Mouse (Mus musculus): ENCODE results near the gene Endod1.

The Endod1 gene

GRCm38 (mm10) chr9:14381353-14382055 is at the start of gene Endod1:
Endod1 (minus strand) TSS chr9:14381507.
- DNase-seq: peak; percentile 49

- no peak for DNase-seq
These were observed 27.8 kb upstream of the Endod1 start for GRCm38 (mm10) chr9:14409153-14409552.

- DNase-seq: no peak
These were observed 26.7 kb upstream of the Endod1 start for GRCm38 (mm10) chr9:14408044-14408443.

GRCm38 (mm10) chr9:14406056-14406455 is 24.7 kb upstream of the Endod1 start:
- no peak for DNase-seq

- no peak for DNase-seq
These were observed 20.8 kb upstream of the Endod1 start for GRCm38 (mm10) chr9:14402099-14402498.

DNA sequence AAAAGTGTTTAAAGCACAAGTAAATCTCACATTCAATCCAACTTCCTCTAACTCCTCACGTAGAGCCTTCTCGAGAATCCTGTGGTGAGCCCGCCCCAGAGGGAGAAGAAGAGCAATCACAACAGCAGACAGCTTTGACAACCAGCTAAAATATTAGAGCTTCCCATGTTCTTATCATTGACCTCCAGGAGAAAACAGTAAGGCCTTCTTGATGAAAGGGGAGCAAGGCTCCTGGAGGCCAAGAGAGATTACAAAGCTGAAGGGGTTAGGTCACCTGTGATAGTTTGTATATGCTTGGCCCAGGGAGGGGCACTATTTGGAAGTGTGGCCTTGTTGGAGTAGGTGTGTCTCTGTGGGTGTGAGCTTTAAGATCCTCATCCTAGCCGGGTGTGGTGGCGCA is 19.1 kb upstream of the Endod1 start:
- no peak for DNase-seq

- DNase-seq: no peak
These were observed 17.6 kb upstream of the Endod1 start for GRCm38 (mm10) chr9:14398946-14399345.

DNA sequence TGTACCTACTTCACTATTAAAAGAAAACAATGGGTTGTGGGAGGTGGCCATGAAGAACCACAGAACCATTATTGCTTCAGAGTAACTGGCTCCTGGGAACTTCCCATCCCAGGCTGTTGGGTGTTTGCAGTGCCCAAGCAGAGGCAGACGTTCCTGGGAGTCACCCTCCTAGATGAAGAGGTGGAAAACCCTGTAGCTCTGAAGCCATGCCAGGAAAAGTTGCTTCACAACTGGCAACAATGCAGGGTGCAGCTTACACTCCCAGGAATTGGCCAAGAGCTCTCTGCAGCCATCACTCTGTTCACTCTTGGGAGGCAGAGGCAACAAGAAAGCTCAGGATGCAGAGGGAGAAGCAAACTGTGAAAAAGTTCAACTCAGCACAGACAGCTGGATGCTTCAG is 16.8 kb upstream of the Endod1 start:
- no peak for DNase-seq

DNA sequence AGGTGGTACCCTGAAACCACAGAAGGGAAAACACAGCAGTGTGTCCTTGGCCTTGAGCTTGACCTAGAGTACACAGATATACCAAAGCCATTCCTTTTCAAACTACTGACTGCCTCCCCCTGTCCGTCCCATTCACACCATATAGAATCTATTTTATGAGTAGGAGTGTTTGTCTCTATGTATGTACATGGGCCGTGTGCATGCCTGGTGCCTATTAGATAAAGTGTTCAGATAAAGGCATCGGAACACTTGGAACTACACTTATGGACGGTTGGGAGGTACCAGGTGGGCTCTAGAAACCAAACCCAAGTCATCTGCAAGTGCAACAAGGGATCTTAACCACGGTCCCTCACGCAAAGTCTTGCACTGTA is 16.1 kb upstream of the Endod1 start:
- no peak for DNase-seq

- DNase-seq: no peak
These were observed 15.6 kb upstream of the Endod1 start for GRCm38 (mm10) chr9:14396819-14397448.

DNA sequence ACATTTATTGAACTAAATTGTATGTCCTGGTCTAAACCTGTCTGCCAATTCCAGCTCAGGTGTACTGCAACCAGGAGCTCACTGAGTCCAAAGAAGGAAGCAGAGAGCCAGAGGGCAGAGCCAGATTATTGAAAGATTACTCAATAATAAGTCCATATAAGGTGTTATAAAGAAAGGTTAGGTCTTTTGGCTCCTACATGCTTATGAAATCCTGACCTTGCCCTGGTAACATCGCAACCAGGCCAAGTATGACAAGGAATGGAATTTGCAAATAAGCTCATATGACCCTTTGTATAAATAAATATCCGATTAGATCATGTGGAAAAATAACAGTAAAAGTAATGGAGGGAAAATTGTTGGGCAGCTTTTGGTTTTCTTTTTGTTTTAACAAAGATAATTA is 14.8 kb upstream of the Endod1 start:
- no peak for DNase-seq

DNA sequence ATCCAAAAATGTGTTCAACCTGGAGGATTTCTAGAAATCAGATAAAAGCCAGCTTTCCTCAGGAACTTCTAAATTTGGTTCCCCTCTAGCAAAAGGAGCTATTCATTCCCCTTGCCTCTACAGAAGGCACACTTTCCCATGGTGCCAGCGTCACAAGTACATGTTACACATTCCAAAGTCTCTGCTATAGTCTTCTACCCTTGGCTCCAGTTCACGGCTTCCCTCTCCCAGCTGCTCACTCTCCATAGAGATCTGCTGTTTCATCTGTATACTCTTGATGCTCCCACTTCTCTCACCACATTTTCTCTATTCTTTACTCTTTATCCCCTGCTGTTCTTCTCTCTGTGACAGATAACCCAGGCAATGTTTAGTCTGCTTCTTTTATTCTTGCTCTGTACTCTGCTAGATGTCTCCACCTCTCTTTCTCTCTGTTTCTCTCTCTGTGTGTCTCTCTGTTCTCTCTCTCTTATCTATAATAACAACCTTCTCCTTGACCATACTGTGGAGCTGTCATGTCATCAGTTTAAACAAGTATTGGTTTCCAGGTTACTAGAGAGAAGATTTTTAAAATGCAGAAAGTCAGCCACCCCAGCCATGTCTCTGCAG is 13.8 kb upstream of the Endod1 start:
- DNase-seq: peak; percentile 62

DNA sequence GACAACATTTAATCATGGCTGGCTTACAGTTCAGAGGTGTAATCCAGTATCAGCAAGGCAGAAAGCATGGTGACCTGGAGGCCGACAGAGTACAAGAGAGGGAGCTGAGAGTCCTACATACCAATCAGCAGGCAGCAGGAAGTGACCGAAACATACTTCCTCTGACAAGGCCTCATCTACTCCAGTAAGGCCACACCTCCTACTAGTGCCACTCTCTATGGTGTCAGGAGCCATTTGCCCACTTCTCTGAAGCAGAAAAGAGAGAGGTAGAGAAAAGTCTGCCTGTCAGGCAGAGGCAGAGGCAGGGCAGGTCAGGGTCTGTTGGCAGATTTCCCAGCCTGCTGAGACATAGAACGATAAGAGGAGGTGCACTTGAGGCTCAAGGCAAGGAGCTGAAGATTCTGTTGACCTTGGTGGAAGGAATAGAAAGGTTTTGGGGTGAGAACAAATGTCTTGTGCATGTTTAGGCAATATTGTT is 10.6 kb upstream of the Endod1 start:
- DNase-seq: no peak

DNA sequence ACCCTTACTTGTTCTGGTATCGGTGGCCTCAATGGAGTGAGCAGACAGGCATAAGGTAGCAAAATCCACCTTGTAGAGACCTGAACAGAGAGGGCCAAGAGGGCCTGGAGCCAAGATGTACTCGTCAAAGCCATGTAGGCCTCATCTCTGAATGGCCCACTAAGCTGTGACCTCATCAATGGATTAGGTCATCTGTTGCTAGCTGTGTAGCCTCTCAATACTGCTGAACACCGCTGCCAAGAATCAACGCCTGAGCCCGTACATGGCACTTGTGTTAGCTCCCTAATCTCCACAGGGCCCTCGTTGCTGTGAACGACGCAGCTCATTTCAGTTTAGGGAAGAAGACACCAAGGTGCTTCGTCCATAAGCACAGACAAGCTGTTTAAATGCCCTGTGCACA is 10.0 kb upstream of the Endod1 start:
- no peak for DNase-seq

DNA sequence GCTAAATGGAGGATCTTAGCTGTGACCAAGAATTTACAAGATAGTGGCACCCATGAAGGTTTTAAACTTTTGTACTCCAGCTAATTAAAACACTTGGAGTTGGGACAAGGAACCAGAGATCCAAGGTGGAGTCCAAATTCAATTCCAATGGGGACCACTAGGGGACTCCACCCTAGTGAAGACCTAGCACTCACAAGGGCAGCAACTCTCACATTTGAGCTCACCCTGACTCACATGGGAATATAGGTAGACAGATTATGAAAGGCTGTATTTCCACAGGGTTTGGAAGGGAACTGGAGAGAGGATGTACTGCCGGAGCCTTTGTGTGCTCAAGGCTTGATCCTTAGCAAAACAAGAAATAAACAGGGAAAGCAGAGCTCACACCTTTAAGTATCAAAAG is 9.0 kb upstream of the Endod1 start:
- DNase-seq: no peak

DNA sequence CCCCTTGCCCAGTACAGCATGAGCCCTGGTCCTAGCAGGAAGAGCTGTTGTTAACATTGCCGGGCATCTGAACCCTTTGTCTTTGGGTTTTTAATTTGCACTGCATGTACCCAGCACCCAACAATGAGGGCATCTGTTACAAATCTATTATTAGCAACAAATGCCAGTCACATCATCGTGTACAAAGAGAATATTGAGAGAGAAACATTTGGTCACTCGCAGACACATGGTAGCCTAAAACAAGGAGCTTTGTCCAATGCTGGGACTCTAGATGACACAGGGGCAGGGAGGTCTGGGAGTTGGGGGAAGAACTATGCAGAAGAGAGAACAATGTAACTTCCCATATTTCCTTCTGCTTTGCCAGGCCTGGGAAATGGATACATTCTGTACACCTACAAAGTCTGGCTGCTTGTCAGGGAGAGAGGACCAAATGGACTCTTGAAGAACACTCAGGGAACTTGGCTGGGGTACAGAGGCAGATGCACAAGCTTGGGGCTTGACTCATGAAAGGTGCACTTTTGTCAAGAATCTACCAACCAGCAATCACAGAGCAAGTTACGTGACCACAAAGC is 7.8 kb upstream of the Endod1 start:
- DNase-seq: peak; percentile 86

DNA sequence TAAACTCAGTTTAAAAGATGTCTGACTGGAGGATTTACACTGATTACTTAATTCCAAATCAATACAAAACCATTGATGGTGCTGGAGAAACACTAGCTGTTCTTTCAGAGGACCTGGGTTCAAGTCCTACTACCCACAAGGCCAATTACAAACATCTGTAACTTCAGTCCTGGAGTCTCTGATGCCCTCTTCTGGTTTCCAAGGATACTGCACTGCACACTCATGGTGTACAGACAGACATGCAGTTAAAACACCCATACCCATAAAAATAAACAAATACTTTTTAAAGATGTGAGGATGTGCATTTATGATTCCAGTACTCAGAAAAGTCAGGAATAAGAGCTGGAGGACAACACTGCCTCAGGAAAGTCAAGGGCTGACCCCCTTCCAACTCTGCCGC is 6.7 kb upstream of the Endod1 start:
- DNase-seq: no peak

DNA sequence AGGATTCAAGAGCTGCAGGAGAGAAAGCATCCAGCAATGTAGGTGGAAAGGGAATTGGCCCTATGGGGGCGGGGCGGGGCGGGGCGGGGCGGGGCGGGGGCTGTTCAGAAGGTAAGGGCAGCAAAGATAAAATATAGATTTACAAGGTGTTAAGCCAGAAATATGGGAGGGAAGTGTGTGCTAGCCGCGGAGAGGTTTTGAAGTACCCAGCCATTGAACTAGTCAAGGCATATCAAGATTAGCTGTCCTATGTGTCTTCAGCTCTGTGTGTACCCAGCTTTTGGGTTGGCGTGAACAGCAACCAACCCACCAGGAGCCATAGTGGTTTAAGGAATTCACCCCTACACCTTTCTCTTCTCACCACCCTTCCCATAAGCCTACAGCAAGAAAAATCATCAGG is 5.5 kb upstream of the Endod1 start:
- no peak for DNase-seq

DNA sequence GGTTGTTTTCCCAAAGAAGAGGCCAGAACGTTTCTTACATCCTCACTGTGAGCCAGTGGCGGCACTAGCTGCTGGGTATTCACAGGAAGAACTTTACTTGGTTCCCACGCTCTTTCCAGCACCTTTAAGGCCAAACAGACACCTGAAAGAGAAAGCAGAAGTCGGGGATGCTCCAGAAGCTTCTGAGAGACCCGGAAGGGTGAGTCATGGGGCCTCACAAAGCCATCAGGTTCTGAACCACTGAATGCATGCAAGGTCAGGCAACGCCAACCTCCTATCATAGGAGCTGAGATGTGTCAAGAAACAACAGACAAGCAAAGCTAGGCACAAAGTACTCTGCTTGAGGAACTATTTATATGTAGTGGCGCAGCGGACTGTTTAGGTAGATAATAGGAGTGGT is 4.4 kb upstream of the Endod1 start:
- DNase-seq: no peak

DNA sequence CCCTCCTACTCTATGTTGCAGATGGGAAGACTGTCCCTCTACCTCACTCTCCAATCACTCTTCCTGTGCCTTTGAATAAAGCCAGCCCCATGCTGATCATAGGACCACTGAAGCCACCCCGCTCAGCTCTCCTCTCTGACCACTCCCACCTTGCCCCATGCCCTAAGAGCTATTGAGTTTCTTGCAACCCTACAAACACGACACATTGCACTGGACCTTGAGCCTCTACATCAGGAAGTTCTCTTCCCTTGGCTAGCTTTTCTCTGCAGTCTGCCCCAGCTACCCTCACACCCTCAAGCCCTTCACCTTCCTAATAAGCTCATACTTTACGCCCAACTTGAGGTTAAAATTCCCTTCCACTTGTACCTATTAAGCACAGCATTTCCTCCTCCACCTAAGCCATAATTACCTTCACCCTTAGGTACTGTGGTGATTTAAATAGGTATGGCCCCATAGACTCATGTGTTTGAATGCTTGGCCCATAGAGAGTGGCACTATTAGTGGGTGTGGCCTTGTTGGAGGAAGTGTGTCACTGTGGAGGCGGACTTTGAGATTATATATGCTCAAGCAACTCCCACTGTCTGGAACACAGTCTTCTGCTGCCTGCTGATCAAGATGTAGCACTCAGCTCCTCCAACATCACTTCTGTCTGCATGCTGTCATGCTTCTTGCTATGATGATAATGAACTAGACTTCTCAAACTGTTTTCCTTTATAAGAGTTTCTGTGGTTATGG is 2.0 kb upstream of the Endod1 start:
- DNase-seq: no peak

DNA sequence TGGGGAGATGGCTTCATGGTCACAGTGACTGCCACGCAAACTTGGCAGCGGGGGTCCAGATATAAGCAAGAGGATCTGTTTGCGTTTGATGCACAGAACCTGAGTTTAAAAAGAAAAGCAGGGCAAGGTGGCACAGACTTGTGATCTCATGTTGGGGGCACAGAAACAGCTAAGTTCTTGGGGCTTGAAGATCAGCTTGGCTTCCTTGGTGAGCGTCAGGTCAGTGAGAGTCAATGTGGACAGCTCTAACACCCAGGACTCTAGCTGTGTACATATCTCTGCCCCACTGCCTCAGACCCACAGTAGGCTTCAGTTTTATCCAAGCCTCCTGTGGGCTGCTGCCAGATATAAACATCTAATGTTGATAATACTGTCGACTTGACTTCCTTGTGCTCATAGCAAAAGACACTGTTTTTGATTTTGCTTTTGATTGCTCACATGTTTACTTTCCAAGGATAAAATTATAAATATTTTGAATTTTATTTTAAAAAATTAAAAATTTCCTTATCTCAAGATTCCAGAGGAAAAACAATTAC is 1.0 kb upstream of the Endod1 start:
- DNase-seq: no peak

DNA sequence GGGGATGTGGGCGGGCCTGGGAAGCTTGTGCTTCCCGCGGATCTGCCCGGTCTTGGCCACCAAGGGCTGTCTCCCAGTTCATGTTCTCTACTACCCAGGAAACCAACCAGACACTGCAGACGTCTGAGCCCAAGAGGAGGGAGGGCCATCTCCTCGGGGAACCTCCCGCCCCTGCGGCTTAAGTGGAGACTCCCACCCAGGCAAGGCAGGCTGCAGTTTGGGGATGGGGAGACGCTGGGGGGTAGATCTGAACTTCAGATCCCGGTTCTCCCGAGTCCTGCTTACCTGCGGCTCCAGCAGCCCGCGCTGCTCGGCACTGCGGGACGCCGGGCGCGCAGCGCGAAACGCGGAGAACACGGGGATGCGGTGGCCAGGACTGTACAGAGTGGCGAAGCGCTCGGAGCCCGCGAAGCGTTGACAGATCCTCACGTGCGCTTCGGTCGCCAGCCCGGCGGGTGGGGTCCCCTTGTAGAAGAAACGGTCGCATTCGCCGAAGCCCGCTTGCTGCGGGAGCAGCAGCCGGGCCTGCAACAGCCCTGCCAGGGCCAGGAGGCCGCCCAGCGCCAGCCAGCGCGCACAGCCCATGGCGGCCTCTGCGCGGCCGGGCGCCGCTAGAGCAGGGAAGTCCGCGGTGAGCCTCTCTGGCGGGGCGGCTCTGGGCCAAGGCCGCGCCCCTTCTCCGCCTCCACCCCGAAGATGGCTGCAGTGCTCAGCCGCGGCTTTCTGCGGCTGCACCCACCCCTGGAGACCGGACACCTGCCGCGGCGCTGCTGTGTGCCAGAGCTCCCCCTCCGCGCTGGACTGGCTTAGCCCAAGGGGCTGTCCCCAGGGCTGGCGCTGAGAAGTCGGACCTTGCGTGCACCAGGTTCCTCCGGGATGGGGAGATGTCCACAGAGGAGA is 671 bp downstream of the Endod1 start:
- peak; percentile 85 for DNase-seq

All from layer of hippocampus, adult 9-11 months (tissue).